Mouse (Mus musculus) spleen, postnatal 4 days (tissue): ENCODE data around the gene B4galt4.
"Not testable (repeated sequence)": the region's sequence is repeated elsewhere in the genome, so short reads cannot be mapped to it uniquely, and the experiment has no call there.

Source experiments
- DNase-seq, 2 experiments: peaks; one replicate each; pipeline ENCODE4 v3.0.0; 2022; ENCODE audit warnings: low spot score in 2 of 2

The B4galt4 gene

GRCm38 (mm10) chr16:38769529-38769928, 27.5 kb downstream of the B4galt4 start:
- DNase-seq, result no peak

DNA sequence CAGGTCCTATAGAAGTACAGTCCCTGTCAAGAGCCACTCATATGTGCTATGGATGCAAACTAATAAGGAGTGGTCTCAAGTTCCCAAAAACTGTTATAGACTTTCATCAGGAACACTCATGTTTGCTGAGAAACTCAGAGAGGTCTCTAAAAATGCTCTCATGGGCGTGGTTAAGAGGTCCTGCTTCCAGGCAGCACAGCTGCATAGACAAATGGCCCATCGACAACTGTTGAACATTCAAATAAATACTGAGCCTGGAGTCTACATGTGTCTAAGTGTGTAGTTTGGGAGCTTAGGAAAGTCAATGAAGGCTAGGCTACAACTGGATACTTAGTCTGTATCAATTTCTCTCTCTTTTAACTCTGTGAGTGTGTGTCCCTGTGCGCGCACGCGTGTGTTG, 29.1 kb downstream of the B4galt4 start:
- no peak for DNase-seq

DNA sequence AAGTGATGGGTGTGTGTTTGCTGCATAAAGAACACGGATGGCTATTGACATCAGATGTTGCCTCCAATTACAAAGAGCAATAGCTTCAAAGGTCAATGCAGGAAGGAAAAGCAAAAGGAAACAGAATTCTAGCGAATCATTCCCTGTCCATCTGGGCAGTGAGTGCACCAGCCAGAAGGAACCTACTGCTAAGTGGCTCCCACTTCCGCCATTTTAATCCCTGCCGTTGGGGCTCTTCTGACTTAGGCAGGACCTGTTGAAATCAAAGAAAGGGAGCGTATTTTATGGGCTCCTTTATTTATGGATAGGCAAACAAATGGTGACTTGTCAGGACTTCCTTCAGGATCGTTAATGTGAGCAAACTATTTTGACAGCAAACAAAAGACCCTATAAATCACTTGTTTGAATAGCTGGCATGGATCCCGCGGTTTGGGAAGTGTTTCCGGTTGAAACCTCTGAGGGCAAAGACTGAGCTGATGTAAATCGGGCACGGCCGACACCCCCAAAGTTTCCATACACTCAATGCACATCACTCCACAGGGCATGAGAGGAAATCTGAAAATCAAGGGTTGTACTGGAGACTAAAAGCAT, 30.9 kb downstream of the B4galt4 start:
- DNase-seq, result no peak

DNA sequence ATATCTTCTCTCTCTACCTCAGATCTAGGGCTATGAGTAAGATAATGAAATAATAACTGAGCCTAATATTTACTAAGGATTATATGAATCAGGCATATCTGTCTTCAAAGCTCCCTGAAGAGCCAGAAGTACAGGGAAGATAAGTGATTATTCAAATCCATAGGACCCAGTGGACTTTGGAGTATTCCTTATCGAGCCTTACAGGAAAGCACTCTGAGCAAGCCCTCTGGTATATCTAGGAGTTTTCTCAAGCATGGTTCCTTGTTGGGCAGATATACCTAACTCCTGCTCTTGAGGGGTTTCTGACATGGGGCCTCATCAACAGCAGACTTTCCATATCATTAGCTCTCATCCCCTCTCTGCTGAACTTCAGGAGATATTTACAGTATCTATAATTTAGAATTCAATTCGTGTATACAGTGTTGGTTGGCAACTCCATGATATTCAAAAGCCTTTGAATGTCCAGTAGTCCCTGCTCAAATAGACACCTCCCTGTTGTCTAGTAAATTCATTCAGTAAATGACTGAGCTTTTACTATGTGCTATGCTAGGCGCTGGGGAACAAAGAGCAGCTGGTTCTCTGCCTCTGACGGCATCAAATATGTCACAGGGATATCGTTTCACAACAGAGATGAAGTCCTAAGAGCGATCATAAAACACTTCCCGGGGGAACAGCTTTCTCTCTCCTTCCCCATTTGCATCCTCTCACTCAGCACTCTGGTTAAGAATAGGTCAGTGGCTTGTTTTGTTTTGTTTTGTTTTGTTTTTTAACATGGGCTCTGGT, 33.1 kb downstream of the B4galt4 start:
- no peak for DNase-seq

DNA sequence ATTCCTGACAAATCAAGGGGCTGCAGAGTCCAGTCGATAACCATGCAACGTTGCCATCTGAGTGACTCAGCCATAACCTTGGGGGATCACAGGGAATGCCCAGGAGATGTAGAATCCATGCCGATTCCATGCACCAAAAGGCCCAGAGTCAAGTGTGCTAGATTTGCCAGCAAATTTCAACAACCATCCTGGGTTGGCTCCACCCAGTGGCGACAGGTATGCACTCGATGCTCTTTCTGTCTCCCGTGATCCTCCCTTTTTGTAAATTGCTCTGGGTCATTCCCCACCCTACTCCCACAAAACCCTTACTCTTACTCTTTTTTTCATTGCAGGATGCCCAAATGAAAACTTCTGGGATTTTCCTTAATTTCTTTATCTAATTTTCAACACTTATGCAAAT, 34.3 kb downstream of the B4galt4 start:
- DNase-seq, result no peak

DNA sequence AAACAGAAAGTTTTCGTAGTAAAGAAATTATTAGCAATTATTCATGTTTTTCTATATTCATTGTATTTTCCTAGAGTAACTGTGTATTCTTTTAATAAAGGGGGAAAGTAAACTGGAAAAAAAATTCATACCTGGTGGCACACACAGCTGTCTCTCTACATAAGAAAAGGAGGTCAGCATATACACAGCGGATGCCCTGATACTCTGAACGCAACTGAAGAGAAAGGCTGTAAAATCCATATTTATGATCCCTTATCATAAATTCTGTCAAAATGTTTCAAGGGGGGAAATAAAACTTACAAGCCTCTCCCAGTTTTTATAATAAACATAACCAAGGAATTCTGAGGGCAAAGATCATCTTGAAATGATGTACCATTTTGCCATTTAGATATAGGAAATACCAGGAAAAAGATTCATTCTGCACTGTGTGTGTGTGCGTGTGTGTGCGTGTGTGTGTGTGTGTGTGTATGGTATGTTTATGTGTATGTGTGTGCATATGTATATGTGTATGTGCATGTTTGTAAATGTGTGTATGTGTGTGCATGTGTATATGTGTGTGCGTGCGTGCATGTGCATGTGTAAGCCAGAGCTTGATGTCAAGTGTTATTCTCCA, 39.0 kb downstream of the B4galt4 start:
- no peak for DNase-seq

DNA sequence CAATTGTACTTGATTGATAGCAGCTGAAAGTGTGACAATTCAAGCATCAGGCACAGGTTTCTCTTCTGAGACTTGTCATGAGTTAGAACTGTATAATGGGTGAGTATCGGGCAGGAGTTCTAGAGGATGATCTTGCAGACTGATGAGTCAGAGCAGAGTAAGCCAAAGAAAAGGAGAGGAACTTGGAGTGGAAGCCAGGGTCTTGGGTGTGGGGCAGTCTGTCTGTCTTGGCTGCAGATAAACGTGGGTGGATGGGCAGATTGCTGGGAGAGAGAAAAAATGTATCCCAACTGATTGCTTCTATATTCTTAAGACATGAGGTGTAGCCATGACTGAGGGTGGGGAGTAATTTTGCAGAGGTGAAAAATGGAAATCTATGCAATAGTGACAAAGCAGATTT, 39.9 kb downstream of the B4galt4 start:
- no peak for DNase-seq

DNA sequence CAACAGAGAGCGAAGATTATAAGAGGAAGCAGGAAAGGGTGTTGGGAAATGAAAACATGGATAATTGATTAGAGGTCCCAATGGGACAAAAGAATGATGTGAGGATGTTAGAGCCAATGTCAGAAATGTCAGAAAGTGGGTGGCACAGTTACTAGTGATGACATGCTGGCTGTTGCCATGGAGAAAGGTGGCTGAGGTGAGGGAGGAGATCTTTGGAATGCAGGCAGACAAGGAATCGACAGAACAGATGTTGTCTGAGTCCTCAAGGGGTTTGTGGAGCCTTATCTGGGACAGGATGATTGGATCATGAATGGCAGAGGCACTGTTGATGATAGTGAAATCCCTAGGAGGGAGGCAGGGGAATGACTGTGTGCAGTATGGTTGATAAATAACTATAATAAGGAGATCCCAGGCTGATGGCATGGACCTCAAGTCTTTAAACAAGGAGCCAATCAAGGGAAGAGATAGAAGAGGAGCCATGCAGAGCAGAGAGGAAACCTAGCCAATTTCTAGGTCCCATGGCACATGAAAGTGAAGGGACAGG, 40.5 kb downstream of the B4galt4 start:
- no peak for DNase-seq

DNA sequence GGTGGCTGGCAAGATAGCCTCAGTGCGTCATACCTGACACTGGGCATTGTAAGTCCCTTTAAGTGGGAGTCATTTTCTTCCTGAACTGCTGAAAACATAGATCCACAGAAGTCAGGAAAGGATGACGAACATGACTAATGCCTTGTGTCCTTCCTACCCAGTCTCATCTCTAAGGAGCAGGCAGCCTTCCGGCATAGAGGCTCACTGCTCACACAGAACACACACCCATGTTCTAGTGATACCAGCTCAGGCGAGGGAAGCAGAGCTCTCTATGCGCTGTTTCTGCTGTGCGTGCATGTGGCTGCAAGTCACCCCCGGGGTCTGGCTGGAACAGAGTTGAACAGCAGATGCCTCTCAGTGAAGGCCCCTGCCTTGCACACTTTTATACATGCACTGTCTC, 43.2 kb downstream of the B4galt4 start:
- DNase-seq, result no peak

DNA sequence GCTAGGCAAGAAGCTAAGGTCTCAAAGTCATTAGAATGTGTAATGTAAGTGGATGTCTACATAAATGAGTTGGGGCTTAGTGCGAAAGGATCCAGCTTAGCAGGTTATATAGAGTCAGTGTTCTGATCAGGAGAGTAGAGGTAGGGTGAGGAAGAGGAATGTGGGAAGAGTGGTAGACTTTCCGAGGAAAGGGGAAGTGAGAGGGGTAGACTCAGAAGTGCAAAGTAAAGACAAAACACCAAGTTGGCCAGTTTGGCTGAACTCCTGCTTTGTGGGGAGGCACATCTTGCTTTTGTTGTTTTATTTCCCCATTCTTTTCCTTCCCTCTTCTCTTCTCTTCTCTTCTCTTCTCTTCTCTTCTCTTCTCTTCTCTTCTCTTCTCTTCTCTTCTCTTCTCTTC, 47.0 kb downstream of the B4galt4 start:
- DNase-seq, result no peak

DNA sequence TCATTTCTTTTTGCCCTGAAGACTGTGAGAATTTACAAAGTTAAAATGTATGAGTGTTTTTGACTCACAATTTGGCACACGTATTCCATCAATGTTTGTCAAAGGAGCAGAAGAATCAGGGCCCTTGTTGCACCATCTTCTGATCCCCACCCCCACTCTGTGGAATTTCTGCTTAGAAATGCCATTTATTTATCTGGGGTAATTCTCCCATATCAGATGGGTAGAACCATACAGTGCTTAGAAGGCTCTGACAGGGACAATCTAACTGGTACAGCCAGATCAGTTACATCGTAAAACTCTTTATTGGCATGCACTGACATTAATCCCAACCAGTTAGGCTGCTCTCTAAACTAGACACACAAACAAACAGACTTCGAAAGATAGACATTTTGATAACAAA, 47.9 kb downstream of the B4galt4 start:
- DNase-seq, result no peak

DNA sequence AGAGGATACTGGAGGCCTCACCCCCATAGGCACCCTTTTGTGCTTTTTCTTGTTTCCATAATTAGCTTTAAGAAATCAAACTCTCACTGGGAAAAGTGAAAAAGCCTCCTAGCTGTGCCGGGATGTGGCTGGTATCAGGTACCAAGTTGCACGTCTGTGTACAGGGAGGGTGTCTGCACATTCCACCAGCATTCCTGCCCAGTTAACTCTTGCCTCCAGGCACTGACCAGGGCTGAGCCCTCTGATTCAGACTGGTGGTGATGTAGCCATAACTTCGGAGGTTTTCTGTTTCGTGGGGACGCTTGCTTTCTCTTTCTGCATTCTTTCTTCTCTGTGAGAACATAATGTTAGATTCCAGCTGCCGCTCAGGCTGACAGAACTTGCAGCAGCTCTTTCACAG, 51.1 kb downstream of the B4galt4 start:
- DNase-seq, result no peak

DNA sequence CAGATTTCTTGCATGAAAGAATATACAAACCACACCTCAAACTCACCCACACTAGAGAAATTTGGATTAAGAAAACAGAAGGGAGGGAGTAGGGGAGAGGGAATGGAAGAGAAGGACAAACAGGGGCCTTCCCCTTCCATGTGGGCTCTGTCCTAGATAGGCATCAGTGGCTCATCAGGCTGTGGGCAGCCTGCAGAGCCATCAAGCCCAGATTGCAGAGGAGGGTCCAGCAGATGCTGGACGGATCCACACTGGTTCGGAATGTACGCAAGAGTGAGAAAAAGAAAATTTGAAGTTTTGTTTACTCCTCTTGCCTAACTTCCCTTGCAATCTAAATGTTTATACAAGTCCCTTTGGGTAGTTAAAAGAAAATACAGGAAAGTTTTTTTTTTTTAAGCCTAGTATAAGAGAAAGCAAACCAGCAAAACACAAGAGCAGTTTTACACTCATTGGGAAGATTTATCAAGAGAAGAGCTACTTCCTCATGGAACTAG, 56.9 kb downstream of the B4galt4 start:
- DNase-seq, result no peak

DNA sequence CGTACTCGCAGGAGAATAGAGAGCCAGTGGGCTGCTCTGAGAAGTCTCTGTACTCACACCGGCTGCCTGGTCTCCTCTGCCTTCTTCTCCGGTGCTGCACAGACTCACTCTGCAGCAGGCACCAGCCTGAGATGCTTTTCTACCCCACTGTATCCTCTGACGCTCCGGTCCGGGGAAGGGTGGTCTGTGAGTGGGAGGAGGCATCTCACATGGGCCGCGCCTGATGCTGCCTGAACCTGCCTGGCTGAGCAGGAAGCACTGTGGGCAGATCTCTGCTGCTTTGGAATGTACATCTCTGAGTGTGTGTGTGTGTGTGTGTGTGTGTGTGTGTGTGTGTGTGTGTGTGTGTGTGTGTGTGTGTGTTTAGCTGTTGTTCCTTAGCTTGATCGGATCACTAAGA, 58.0 kb downstream of the B4galt4 start, which contains the start of gene Upk1b:
Upk1b (minus strand) TSS at position 238 of the 400 bp plus-strand sequence.
- DNase-seq, result no peak

DNA sequence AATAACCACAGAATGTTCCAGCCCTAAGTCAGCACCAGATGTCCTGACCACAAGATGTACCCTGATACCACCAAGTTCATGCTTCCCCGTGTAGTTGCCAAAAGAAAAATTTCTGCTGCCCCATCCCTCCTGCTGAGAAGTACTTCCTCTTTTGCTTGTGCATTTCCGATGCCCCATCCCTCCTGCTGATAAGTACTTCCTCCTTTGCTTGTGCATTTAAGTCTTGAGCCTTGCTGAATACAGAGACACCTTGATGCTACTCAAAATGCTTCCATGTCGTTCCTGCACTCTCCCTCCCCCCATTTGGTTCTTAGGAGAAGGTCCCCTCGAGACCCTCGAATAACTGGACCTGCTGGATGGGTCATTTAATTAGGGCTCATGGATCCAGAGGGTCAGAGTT, 65.7 kb downstream of the B4galt4 start:
- DNase-seq, result not testable (repeated sequence)

DNA sequence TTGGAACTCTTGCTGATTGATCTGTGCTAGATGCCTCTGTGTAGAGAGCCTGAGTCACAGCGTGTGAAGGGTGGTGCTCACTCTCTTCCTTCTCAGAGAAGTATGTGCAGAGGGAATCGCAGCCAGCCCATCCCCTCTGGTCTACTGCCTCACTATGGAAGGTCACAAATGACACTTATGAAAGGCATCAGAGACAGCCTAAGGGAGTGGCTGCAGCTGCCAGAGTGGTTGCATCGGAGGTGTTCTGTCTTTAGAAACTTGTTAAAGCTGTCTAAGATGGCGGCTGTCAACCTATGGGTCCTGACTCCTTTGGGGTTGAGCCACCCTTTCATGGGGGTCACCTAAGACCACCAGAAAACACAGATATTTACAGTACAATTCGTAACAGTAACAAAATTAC, 68.1 kb downstream of the B4galt4 start:
- DNase-seq, result no peak

- DNase-seq, result peak; percentile 49 to 76
Observed at GRCm38 (mm10) chr16:38812521-38812920, 70.5 kb downstream of the B4galt4 start.
